Comparison of ENCODE assay signal across 7 mouse cellular contexts in the genomic region with DNA sequence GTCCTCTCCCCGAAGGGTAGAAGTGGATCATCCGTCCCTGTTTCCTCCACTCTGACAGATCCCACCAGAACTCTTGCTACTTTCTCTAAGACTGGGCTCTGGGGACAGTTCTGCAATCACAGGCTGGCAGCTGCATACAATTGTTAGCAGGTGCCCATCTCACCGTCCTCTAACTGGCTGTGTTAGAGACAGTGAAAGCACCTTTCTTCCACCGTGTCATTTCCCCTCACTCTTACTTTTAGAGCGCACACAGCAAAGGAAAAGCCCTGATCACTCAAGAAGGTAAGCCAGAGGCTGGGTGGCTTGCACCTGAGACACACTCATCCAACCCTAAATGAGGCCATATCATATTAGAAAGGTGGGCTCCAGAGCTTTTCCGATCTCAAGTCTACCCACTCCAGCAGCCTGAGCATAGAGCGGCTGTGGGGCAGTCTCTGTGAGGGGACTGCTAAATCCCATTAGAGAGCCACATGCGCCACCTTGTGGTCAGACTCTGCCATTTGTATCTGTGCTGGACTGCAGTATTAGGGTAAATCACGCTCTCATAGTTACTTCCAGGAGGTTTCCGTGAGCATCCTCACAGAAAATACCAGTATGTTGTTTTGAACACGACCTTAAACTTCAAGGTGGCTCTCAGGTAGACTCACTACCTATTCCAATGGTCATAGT. TPM values are rescaled to one million over a fixed set of nuclear protein-coding genes. Genes with fewer than 3 reads are reported as not detected.
A peak's percentile ranks its signal among the peaks of the same experiment; 100 is the strongest.
DNase-seq lines count a peak whose midpoint lies in the region; ATAC-seq and TF ChIP-seq lines count a peak whose summit lies in the region.

No protein-coding gene starts in this region.

- H3K4me1 ChIP-seq in intestine, postnatal 0 days (replicated peaks; ENCODE audit: control insufficient read depth, insufficient read depth, low read length) = no peaks in the 10 kb centered on the region
- H3K4me1 ChIP-seq in midbrain, embryonic 13.5 days (replicated peaks) = peaks cover 4% of the 10 kb centered on the region; the same call in 1 of the 2 replicates
- H3K4me1 ChIP-seq in small intestine, adult 2 months (ENCODE audit: control insufficient read depth, insufficient read depth, insufficient read length, low read length) = peaks cover 1% of the 10 kb centered on the region; the same call in 1 of the 2 replicates

- 21% methylated on average over 11 of the region's 11 CpGs for WGBS in intestine, postnatal 0 days
- 32% methylated on average over 11 of the region's 11 CpGs for WGBS in midbrain, embryonic 13.5 days
- WGBS in small intestine, adult 2 months = 17% methylated on average over 11 of the region's 11 CpGs

- TF ChIP-seq CTCF in intestine, postnatal 0 days (IDR thresholded peaks at IDR 0.05; ENCODE audit: low read depth) = peak; percentile 95
- TF ChIP-seq CTCF in small intestine, adult 2 months (IDR thresholded peaks at IDR 0.05; ENCODE audit: extremely low read depth, insufficient read length, insufficient replicate concordance, low read depth, low read length) = peak; percentile 68; the same call in 1 of the 2 replicates

- no peaks in the 10 kb centered on the region for H3K9me3 ChIP-seq in intestine, postnatal 0 days (ENCODE audit: control insufficient read depth)
- no peaks in the 10 kb centered on the region for H3K9me3 ChIP-seq in midbrain, embryonic 13.5 days

- no peaks in the 10 kb centered on the region for H3K36me3 ChIP-seq in intestine, postnatal 0 days (ENCODE audit: control insufficient read depth, insufficient read depth)
- no peaks in the 10 kb centered on the region for H3K36me3 ChIP-seq in midbrain, embryonic 13.5 days
- no peaks in the 10 kb centered on the region for H3K36me3 ChIP-seq in small intestine, adult 2 months (ENCODE audit: control insufficient read depth, insufficient read depth, low read length)

- peak; percentile 84 for ATAC-seq in granulocyte monocyte progenitor cell, adult 5-6 weeks (replicated peaks; ENCODE audit: poor library complexity, severe bottlenecking)
- peak; percentile 77 for ATAC-seq in intestine, postnatal 0 days
- peak; percentile 97 for ATAC-seq in midbrain, embryonic 13.5 days

- H3K4me3 ChIP-seq in intestine, postnatal 0 days (ENCODE audit: low read depth, low read length) = peak overlapping the region; percentile 6; the same call in 1 of the 2 replicates
- no peak overlapping the region for H3K4me3 ChIP-seq in midbrain, embryonic 13.5 days (replicated peaks)
- no peak overlapping the region for H3K4me3 ChIP-seq in small intestine, adult 2 months (ENCODE audit: low read depth, low read length)

- no peaks in the 10 kb centered on the region; the same call in 1 of the 2 replicates for H3K27me3 ChIP-seq in intestine, postnatal 0 days (replicated peaks; ENCODE audit: control insufficient read depth, insufficient read depth, low read length)
- no peaks in the 10 kb centered on the region for H3K27me3 ChIP-seq in midbrain, embryonic 13.5 days
- H3K27me3 ChIP-seq in small intestine, adult 2 months (ENCODE audit: control insufficient read depth, insufficient read depth, low read length) = no peaks in the 10 kb centered on the region; the same call in 1 of the 2 replicates

- no peak overlapping the region for H3K27ac ChIP-seq in intestine, postnatal 0 days (ENCODE audit: low read depth, low read length)
- no peak overlapping the region for H3K27ac ChIP-seq in midbrain, embryonic 13.5 days
- H3K27ac ChIP-seq in small intestine, adult 2 months (ENCODE audit: insufficient read depth, low read depth, low read length) = no peak overlapping the region

- peak overlapping the region; percentile 33 for H3K4me2 ChIP-seq in intestine, postnatal 0 days (replicated peaks; ENCODE audit: low read depth)
- H3K4me2 ChIP-seq in midbrain, embryonic 13.5 days (replicated peaks) = peak overlapping the region; percentile 40

- peak; percentile 86 for DNase-seq in adrenal gland, adult 2 months
- peak; percentile 82 for DNase-seq in embryo, embryonic 11.5 days (ENCODE audit: low read depth, low spot score)
- peak; percentile 76 to 84 for DNase-seq in left cerebral cortex, postnatal 36 days (ENCODE audit: low spot score in 2 of 2)

- H3K9ac ChIP-seq in intestine, postnatal 0 days (ENCODE audit: low read depth, low read length) = no peak overlapping the region
- H3K9ac ChIP-seq in midbrain, embryonic 13.5 days (replicated peaks) = 0 out of 2 replicates have a peak overlapping the region, but pooled peaks have one; percentile 37

- no peak for TF ChIP-seq POLR2A in small intestine, adult 2 months (IDR thresholded peaks at IDR 0.05; ENCODE audit: low read depth, low read length)

- intact Hi-C loops in left cerebral cortex, postnatal 36 days (cut with DNase I) = loop anchor here (1.0 to 5.0 kb wide), 2 partner anchors 376 to 580 kb away; no protein-coding TSS in a partner anchor

RNA-seq across cellular contexts. Expression of gene Kcns3, which starts 27.8 kb away (rescaled TPM):
- 1 to 10 TPM; 3.0 to 6.7 TPM for total RNA-seq in adrenal gland, adult 2 months (2021)
- polyA plus RNA-seq in adrenal gland, adult 2 months (2012; rRNA removed) = 1.5 and 1.6 TPM in 2 replicates
- total RNA-seq in granulocyte monocyte progenitor cell, adult 5-6 weeks (2014; fragmentation: Nextera tagmentation) = not detected in 2 replicates
- total RNA-seq in granulocyte monocyte progenitor cell, adult 5-6 weeks (2017) = not detected in 2 replicates
- 10.4 and 11.8 TPM in 2 replicates for polyA plus RNA-seq in intestine, postnatal 0 days (2015; fragmentation: Nextera tagmentation; extraction: Ambion mirVana)
- total RNA-seq in left cerebral cortex, postnatal 36 days (2021) = 1 to 10 TPM; 6.9 to 9.3 TPM
- polyA plus RNA-seq in midbrain, embryonic 13.5 days (2015; fragmentation: Nextera tagmentation; extraction: Ambion mirVana) = 0.22 and 0.46 TPM in 2 replicates
- polyA plus RNA-seq in small intestine, adult 2 months (2012; rRNA removed) = 0.86 and 0.98 TPM in 2 replicates

RNA-seq across cellular contexts. Expression of gene Msgn1, which starts 30.2 kb away (rescaled TPM):
- total RNA-seq in adrenal gland, adult 2 months (2021) = not detected
- not detected in 2 replicates for polyA plus RNA-seq in adrenal gland, adult 2 months (2012; rRNA removed)
- not detected in 2 replicates for total RNA-seq in granulocyte monocyte progenitor cell, adult 5-6 weeks (2014; fragmentation: Nextera tagmentation)
- not detected in 2 replicates for total RNA-seq in granulocyte monocyte progenitor cell, adult 5-6 weeks (2017)
- not detected in 2 replicates for polyA plus RNA-seq in intestine, postnatal 0 days (2015; fragmentation: Nextera tagmentation; extraction: Ambion mirVana)
- not detected for total RNA-seq in left cerebral cortex, postnatal 36 days (2021)
- polyA plus RNA-seq in midbrain, embryonic 13.5 days (2015; fragmentation: Nextera tagmentation; extraction: Ambion mirVana) = not detected in 2 replicates
- polyA plus RNA-seq in small intestine, adult 2 months (2012; rRNA removed) = not detected in 2 replicates
